Mouse (Mus musculus) thymus, adult 2 months (tissue): ENCODE measurements around the gene Zfp983.

Experiments used
- CTCF ChIP-seq: fragments of 200-500 bp; IDR thresholded peaks from 2 replicates; pipeline ENCODE4 v1.5.1; 2012; ENCODE audit warnings: mild to moderate bottlenecking, control low read depth, low read length, moderate library complexity, borderline replicate concordance; ENCODE audit not compliant: control insufficient read depth, poor library complexity, insufficient read depth; ENCODE audit errors: extremely low read depth
- POLR2A ChIP-seq: fragments of 200-500 bp; IDR thresholded peaks from 2 replicates; pipeline ENCODE4 v1.6.1; 2012; ENCODE audit warnings: mild to moderate bottlenecking, low read length, control low read depth, moderate library complexity; ENCODE audit not compliant: control insufficient read depth, poor library complexity, insufficient read depth; ENCODE audit errors: extremely low read depth

GRCm38 (mm10) chr17:21691560-21691959, 41.1 kb downstream of the Zfp983 start, which contains the start of gene Gm10226:
- TF ChIP-seq POLR2A (no peak), CTCF (no peak)
